Mouse (Mus musculus) olfactory bulb, adult 2 months (tissue): Measurements from ENCODE around the gene Elovl3. TPM values are rescaled to one million over a fixed set of nuclear protein-coding genes. Genes with fewer than 3 reads are reported as not detected.
"Not testable (repeated sequence)": the region's sequence is repeated elsewhere in the genome, so short reads cannot be mapped to it uniquely, and the experiment has no call there.

Experiments used
- H3K27ac ChIP-seq: fragments of 200-500 bp; 2 replicates; pipeline ENCODE4 v1.5.1; 2012; ENCODE audit warnings: low read depth, low read length; ENCODE audit not compliant: insufficient read depth
- H3K4me1 ChIP-seq: fragments of 200-500 bp; 2 replicates; pipeline ENCODE4 v1.6.1; 2012; ENCODE audit warnings: low read length; ENCODE audit not compliant: control insufficient read depth, insufficient read depth
- H3K4me3 ChIP-seq: fragments of 200-500 bp; 2 replicates; pipeline ENCODE4 v1.5.1; 2012; ENCODE audit warnings: mild to moderate bottlenecking, low read depth, low read length, moderate library complexity; ENCODE audit not compliant: insufficient read depth
- CTCF ChIP-seq: fragments of 200-500 bp; IDR thresholded peaks from 2 replicates; pipeline ENCODE4 v1.5.1; 2012; ENCODE audit warnings: low read depth, mild to moderate bottlenecking, low read length, moderate library complexity; ENCODE audit not compliant: insufficient read depth
- POLR2A ChIP-seq: fragments of 200-500 bp; IDR thresholded peaks from 2 replicates; pipeline ENCODE4 v1.6.1; 2012; ENCODE audit warnings: mild to moderate bottlenecking, low read depth, low read length, moderate library complexity; ENCODE audit not compliant: insufficient read depth
- WGBS: fragments of 180-500 bp; shearing (Covaris S2); methylation state at CpG from one replicate; pipeline ENCODE4 v1.1.7; 2018; 5-methylcytosine and 5-hydroxymethylcytosine counted together
- polyA plus RNA-seq: library from polyadenylated mRNA; stranded (reverse); fragments of >200 nt; gene quantifications from 2 replicates; pipeline ENCODE4 v1.2.4, GENCODE M21; 2012; ENCODE audit warnings: low replicate concordance; ENCODE audit not compliant: missing spikeins, insufficient read depth, insufficient read length

Elovl3 gene
- polyA plus RNA-seq, 1 experiment = not detected

DNA sequence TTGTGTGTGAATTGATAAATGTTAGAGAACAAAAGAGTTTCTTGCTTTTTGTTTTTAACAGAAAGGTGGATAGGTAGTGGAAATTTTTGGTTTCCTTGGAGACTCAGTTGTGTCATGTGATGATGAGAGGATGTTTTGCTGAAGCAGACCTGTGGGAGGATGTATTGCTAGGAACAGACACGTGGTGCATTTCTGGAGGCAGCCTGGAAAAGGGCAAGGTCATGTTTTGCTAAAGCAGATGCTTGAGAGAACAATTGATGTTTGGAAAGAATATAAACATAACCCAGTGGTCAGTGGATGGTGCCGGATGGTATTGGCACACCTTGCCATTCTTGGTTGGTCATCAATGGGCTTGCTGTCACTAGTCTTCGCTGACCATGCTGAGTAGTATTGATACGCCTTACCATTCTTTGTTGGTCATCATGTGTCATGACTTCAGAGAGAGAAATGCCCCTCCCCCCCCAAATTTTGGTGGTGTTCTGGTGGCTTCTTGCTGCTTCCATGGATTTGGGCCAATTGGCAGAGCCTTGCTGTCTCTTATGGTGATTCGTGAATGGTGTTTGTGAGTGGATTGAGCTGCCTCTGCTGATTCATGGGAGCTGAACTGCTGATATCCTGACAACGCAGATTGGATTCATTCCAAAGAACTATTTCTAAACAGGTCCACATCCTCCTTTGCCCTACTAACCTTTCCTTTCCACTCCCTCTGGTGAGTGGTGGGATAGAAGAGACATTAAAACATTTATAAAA is 28.1 kb upstream of the Elovl3 start:
- Histone ChIP-seq H3K27ac (no peak overlapping the region), H3K4me1 (no peaks in the 10 kb centered on the region), H3K4me3 (no peak overlapping the region)
- WGBS = 73% methylated on average over 6 of the region's 6 CpGs
- TF ChIP-seq POLR2A = no peak
- no peak for TF ChIP-seq CTCF

DNA sequence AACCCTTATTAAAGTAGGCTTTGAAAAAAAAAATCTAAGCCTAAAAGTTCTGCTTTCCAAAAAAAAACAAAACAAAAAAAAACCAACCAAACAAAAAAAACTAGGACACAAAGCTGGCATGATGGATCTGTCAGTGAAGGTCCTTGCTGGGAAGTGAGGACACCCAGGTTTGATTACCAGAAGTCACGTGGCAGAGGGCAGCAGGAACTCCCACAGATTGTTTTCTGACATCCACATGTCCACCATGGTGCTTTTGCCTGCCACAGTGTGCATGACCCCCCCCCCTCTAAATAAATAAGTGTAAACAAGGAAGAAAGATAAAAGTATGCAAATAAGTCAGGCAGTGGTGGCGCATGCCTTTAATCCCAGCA is 27.5 kb upstream of the Elovl3 start:
- WGBS = 84% methylated on average over 2 of the region's 2 CpGs
- Histone ChIP-seq H3K4me1 (no peaks in the 10 kb centered on the region), H3K27ac (no peak overlapping the region), H3K4me3 (no peak overlapping the region)
- TF ChIP-seq POLR2A = no peak
- TF ChIP-seq CTCF = no peak

DNA sequence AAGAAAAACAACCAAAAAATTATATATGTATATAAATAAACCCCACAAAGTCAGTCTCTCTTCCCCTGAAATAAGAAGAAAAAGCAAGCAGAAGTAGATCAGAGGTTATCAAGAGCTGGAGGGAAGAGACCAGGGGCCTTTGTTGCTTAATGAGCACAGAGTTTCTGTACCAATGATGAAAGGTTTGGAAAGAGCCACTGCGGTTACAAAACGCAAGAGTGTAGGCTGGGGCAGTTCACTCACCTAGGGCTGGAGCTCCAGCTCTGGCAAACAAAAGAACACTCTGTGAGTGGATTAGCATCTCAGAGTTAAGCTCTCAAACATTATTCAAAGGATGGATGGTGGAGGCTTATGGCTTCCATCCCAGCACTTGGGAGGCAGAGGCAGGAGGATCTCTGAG is 21.5 kb upstream of the Elovl3 start:
- Histone ChIP-seq H3K27ac (no peak overlapping the region), H3K4me3 (no peak overlapping the region), H3K4me1 (no peaks in the 10 kb centered on the region)
- WGBS = 70% methylated on average over 2 of the region's 2 CpGs
- TF ChIP-seq POLR2A (no peak), CTCF (no peak)

DNA sequence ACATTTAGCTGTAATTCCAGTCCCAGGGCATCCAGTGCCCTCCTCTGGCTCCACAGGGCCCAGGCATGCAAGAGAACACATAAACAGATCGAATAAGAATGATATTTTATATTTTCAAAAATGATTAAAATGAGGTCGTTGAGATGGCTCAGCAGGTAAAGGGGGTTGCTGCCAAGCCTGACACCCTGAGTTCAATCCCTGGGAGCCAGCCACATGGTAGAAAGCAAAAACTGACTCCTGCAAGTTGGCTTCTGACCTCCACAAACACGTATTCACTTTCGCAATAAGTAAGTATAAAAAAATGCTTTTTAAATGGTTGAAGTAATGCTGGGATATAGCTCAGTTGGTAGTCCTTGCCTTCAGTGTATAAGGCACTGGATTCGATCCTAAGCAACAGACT is 20.9 kb upstream of the Elovl3 start:
- TF ChIP-seq CTCF (no peak), POLR2A (no peak)
- WGBS = 90% methylated on average over 5 of the region's 5 CpGs

DNA sequence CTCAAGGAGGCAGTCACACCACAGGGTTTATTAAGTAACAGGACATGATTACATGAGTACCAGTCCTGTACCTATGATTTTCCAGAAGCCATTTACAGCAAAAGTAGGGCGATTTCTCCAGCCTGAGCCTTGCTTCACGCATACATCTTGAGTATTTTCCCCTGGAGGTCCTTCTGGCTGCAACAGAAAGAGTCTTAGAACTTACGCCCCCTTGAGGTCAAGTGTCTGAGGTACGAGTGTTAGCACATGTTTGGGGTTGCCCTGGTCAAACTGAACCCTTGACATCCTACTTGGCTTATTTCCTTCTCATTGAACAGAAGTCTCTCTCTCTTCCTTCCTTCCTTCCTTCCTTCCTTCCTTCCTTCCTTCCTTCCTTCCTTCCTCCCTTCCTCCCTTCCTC is 17.1 kb upstream of the Elovl3 start:
- WGBS = 65% methylated on average over 4 of the region's 4 CpGs
- TF ChIP-seq CTCF (no peak), POLR2A (no peak)
- no peak overlapping the region for H3K27ac ChIP-seq
- no peaks in the 10 kb centered on the region for H3K4me1 ChIP-seq
- no peak overlapping the region for H3K4me3 ChIP-seq

More for the DNA sequence above, 20.9 kb upstream of the Elovl3 start:
- H3K27ac ChIP-seq = no peak overlapping the region
- H3K4me3 ChIP-seq = no peak overlapping the region
- no peaks in the 10 kb centered on the region for H3K4me1 ChIP-seq

DNA sequence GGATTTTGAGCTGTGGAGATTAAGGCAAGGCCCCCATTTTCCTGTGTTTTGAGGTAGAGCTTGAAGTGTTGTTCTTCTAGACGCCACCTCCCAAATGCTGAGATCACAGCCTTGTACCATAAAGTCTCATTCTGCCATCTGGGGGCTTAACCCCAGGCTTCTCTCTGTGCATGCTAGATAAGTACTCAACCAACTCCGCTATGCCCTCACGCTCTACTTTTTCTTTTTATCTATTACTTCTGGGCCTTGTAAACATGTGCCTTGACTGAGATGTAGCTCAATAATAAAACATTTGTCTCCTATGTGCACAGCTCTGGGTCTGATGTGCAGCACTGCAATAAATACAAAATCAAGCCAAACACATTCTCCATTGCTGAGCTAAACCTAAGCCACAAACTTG is 12.2 kb upstream of the Elovl3 start:
- TF ChIP-seq POLR2A = no peak
- TF ChIP-seq CTCF = no peak
- Histone ChIP-seq H3K4me1 (no peaks in the 10 kb centered on the region), H3K27ac (no peak overlapping the region), H3K4me3 (no peak overlapping the region)
- WGBS = 93% methylated on average over 3 of the region's 3 CpGs

DNA sequence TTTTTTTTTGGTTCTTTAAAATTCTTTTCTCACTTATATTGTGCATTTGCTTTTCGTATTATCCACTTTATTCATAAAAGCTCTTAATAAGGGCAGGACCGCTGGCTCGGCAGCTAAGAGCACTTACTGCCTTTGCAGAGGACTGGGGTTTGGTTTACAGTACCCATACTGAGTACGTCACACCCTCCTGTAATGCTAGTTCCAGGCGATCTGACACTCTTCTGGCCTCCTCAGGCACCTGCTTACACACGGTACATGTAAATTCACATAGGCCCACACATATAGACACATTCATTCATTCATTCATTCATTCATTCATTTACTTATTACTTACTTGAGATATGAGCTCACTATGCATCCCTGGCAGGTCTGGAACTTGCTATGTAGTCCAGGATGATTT is 10.8 kb upstream of the Elovl3 start:
- H3K4me1 ChIP-seq = no peaks in the 10 kb centered on the region
- H3K4me3 ChIP-seq = no peak overlapping the region
- no peak overlapping the region for H3K27ac ChIP-seq
- WGBS = 79% methylated on average over 6 of the region's 6 CpGs
- TF ChIP-seq CTCF = no peak
- TF ChIP-seq POLR2A = no peak

DNA sequence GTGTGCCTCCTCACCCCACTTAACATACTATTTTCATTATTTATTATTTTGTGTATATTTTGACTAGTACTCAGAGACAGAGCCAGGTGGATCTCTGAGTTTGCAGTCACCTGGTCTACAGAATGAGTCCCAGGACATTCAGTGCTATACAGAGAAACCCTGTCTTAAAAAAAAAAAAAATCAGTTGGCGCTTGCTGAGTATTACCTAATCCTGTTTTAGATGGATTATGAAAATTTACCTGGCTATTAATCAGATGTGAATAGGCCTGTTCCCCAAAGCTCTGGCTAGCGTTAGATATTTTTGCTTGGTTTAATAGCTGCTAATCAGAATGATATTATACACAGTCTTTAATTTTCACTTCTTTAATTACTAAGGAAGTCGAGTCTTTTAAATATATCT is 7.8 kb upstream of the Elovl3 start:
- H3K4me3 ChIP-seq = no peak overlapping the region
- H3K27ac ChIP-seq = no peak overlapping the region
- 79% methylated on average over 3 of the region's 3 CpGs for WGBS
- no peaks in the 10 kb centered on the region for H3K4me1 ChIP-seq
- TF ChIP-seq CTCF (no peak), POLR2A (no peak)

GRCm38 (mm10) chr19:46124651-46125050 is 7.0 kb upstream of the Elovl3 start:
- H3K4me3 ChIP-seq = no peak overlapping the region
- no peaks in the 10 kb centered on the region for H3K4me1 ChIP-seq
- TF ChIP-seq CTCF = no peak
- no peak for TF ChIP-seq POLR2A
- H3K27ac ChIP-seq = no peak overlapping the region

- WGBS = 82% methylated on average over 4 of the region's 4 CpGs
- TF ChIP-seq CTCF = no peak
- no peak for TF ChIP-seq POLR2A
- peaks cover 2% of the 10 kb centered on the region; the same call in 1 of the 2 replicates for H3K4me1 ChIP-seq
- no peak overlapping the region for H3K27ac ChIP-seq
- no peak overlapping the region for H3K4me3 ChIP-seq
Measured at GRCm38 (mm10) chr19:46126301-46126700, 5.4 kb upstream of the Elovl3 start.

DNA sequence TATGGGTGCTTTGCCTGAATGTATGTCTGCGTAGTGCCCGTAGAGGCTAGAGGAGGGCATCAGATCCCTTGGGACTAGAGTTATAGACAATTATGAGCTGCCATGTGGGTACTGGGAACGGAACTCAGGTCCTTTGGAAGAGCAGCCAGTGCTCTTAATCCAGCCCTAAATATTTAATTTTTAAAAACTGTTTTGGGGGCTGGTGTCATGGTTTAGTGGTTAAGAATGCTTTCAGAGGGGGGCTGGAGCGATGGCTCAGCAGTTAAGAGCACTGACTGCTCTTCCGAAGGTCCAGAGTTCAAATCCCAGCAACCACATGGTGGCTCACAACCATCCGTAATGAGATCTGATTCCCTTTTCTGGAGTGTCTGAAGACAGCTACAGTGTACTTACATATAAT is 2.0 kb upstream of the Elovl3 start:
- 76% methylated on average over 6 of the region's 6 CpGs for WGBS
- H3K4me3 ChIP-seq, H3K4me1 ChIP-seq, H3K27ac ChIP-seq: not testable (repeated sequence)
